Mouse (Mus musculus) lung, embryonic 14.5 days (tissue): ENCODE results near the gene Serpina11. TPM values are rescaled to one million over a fixed set of nuclear protein-coding genes. Genes with fewer than 3 reads are reported as not detected.
"Not testable (repeated sequence)": the region's sequence is repeated elsewhere in the genome, so short reads cannot be mapped to it uniquely, and the experiment has no call there.

Experiments used
- ATAC-seq: fragments of 200-750 bp; cut with Nextera tagmentation; 2 replicates; pipeline ENCODE4 v1.8.0; 2017; ENCODE audit warnings: mild to moderate bottlenecking, moderate TSS enrichment, moderate library complexity; ENCODE audit not compliant: insufficient read depth
- DNase-seq: peaks from one replicate; pipeline ENCODE4 v3.0.0-alpha.2; 2015
- H3K27ac ChIP-seq: fragments of 300-500 bp; sonication (generic); 2 replicates; pipeline ENCODE4 v1.5.1; 2014; ENCODE audit warnings: low read depth, mild to moderate bottlenecking, moderate library complexity
- H3K27me3 ChIP-seq: fragments of 300-500 bp; sonication (generic); 2 replicates; pipeline ENCODE4 v1.6.1; 2014; ENCODE audit warnings: low read length, control low read depth; ENCODE audit not compliant: insufficient read depth
- H3K36me3 ChIP-seq: fragments of 300-500 bp; sonication (generic); 2 replicates; pipeline ENCODE4 v1.6.1; 2014; ENCODE audit warnings: control low read depth; ENCODE audit not compliant: insufficient read depth
- H3K4me1 ChIP-seq: fragments of 300-500 bp; sonication (generic); 2 replicates; pipeline ENCODE4 v1.6.1; 2014; ENCODE audit warnings: antibody characterized with exemption, control low read depth; ENCODE audit not compliant: insufficient read depth
- H3K4me2 ChIP-seq: fragments of 300-500 bp; sonication (generic); 2 replicates; pipeline ENCODE4 v1.6.1; 2014; ENCODE audit warnings: mild to moderate bottlenecking
- H3K4me3 ChIP-seq: fragments of 300-500 bp; sonication (generic); 2 replicates; pipeline ENCODE4 v1.5.1; 2014; ENCODE audit warnings: low read depth, low read length
- H3K9ac ChIP-seq: fragments of 300-500 bp; sonication (generic); 2 replicates; pipeline ENCODE4 v1.6.1; 2014
- H3K9me3 ChIP-seq: fragments of 300-500 bp; sonication (generic); 2 replicates; pipeline ENCODE4 v1.6.1; 2016; ENCODE audit warnings: low read depth, low read length, control low read depth
- CTCF ChIP-seq: IDR thresholded peaks from 2 replicates; pipeline ENCODE4 v1.5.1; 2016; ENCODE audit warnings: antibody characterized with exemption, low read depth
- WGBS: fragments of 180-500 bp; shearing (Covaris S2); extraction: QIAGEN DNeasy Blood & Tissue Kit; methylation state at CpG from one replicate; pipeline ENCODE4 v1.1.7; 2014; 5-methylcytosine and 5-hydroxymethylcytosine counted together
- polyA plus RNA-seq: library from polyadenylated mRNA; unstranded; fragments of >200 nt; fragmentation: Nextera tagmentation; extraction: Ambion mirVana; gene quantifications from 2 replicates; pipeline ENCODE4 v1.2.1, GENCODE M21; 2014

The Serpina11 gene
- polyA plus RNA-seq, 1 experiment from 2014 or later = not detected

DNA sequence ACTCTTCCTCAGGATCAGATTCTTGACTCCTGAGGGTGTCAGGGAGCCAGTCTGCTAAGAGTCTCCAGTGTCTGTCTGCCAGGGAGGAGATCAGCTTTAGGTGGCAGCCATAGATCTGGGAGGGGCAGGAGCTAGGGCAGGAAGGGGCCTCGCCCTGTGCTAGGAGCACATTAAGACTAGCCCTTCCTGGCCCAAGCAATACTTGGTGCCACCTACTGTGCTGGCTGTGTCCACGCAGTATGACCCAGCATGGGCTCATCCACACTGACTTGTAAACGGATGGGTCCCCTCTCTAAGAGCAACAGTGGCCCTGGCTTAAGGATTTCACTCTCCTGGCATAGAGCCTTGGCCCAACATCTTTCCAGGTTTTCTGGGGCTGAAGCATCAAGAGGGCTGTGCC, 31.0 kb downstream of the Serpina11 start, which contains the start of gene Serpina1e:
Serpina1e (minus strand) TSS at position 178 of the 400 bp plus-strand sequence.
- H3K36me3 ChIP-seq = no peaks in the 10 kb centered on the region
- TF ChIP-seq CTCF = no peak
- no peak within 1 kb of the TSS for H3K27ac ChIP-seq
- no peak within 1 kb of the TSS for H3K9ac ChIP-seq
- no peaks in the 10 kb centered on the region for H3K9me3 ChIP-seq
- DNase-seq = no peak
- H3K4me2 ChIP-seq = no peak within 1 kb of the TSS
- no peak for ATAC-seq
- no peaks in the 10 kb centered on the region for H3K4me1 ChIP-seq
- H3K4me3 ChIP-seq = no peak within 1 kb of the TSS
- no peaks in the 10 kb centered on the region for H3K27me3 ChIP-seq
- 70% methylated on average over 3 of the region's 3 CpGs for WGBS

DNA sequence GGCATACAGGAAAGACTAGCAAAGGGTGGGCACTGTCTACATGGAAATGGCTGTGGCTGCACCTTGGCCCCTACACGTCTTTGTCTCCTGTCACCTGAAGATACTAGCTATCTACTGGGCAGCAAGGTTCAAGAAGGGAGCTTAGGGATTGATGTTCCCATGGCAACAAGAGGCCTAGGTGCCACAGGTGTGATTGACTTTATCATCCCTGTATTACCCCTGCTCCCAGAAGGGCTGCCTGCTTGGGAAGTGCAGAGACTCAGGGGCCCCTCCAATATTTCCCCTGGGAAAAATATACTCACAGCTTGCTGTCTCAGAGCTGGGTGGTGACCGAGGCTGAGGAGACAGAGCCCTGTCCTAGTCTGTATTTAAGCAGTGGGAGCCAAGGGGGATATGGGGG, 33.2 kb downstream of the Serpina11 start:
- ATAC-seq, H3K27me3 ChIP-seq, H3K36me3 ChIP-seq, H3K27ac ChIP-seq, H3K4me2 ChIP-seq, DNase-seq, H3K9ac ChIP-seq, H3K4me1 ChIP-seq, H3K4me3 ChIP-seq, H3K9me3 ChIP-seq: not testable (repeated sequence)
- 73% methylated on average over 2 of the region's 2 CpGs for WGBS

DNA sequence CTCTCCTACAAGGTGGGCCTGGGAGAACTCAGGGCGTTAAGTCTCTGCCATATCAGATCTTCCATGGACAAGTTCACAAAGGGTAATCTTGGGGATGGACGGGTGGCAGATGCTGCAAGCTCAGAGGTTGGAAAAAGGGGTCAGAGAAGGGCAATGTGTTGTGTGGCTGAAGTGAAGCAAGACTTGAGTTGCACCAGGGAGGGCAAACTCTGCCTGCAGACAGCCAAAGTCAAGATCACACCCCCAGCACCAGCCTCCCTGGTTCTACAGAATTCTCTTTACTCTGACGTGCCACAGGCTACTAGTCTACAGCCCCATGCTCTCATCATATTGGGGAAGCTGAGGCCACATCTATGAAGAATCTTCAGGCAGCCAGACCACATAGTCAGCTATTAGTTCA, 36.8 kb downstream of the Serpina11 start:
- not testable (repeated sequence) for H3K4me2 ChIP-seq, H3K27me3 ChIP-seq, H3K4me3 ChIP-seq, H3K9me3 ChIP-seq, H3K9ac ChIP-seq, DNase-seq, H3K36me3 ChIP-seq, H3K27ac ChIP-seq, ATAC-seq, H3K4me1 ChIP-seq
- 64% methylated on average over 3 of the region's 3 CpGs for WGBS

DNA sequence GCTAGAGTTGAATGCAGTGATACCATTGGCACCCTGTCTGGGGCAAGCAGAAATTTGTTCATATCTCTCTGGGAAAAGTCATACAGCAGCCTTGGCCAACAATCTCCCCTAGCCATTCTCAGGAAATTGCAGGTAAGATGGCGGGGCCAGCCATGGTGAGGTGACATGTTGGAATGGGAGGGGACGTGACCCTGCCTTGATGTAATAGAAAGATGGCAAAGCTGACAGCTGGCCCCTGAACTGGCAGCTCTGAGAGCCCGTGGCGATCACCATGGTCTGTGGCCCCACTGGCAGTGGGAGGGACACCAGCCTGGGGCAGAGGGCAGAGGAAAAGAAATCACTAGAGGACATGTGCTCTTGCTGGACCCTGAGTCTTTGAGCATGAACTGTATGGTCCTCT, 43.5 kb downstream of the Serpina11 start:
- ATAC-seq = no peak

More for the DNA sequence above, 43.5 kb downstream of the Serpina11 start:
- no peaks in the 10 kb centered on the region for H3K4me1 ChIP-seq
- H3K27ac ChIP-seq = no peak overlapping the region
- H3K4me2 ChIP-seq = no peak overlapping the region
- no peak overlapping the region for H3K9ac ChIP-seq
- no peak for DNase-seq
- no peak for TF ChIP-seq CTCF
- H3K4me3 ChIP-seq = no peak overlapping the region
- no peaks in the 10 kb centered on the region for H3K9me3 ChIP-seq
- no peaks in the 10 kb centered on the region for H3K27me3 ChIP-seq
- no peaks in the 10 kb centered on the region for H3K36me3 ChIP-seq
- WGBS = 76% methylated on average over 4 of the region's 4 CpGs

Other genes with a start within 250 kb of the Serpina11 start
- gene Serpina1d, start 216.4 kb downstream of the Serpina11 start, polyA plus RNA-seq = not detected in 2 replicates
- gene Serpina1b, start 159.6 kb downstream of the Serpina11 start, polyA plus RNA-seq = 0.39 TPM in 1 of 2 replicates, not detected in the other
- 0.24 TPM in 1 of 2 replicates, not detected in the other for gene Serpina1a, start 126.4 kb downstream of the Serpina11 start, polyA plus RNA-seq
- gene Serpina1c, start 85.1 kb downstream of the Serpina11 start, polyA plus RNA-seq = not detected in 2 replicates
- gene Serpina1e, start 31.0 kb downstream of the Serpina11 start, polyA plus RNA-seq = 0.16 TPM in 1 of 2 replicates, not detected in the other
- not detected in 2 replicates for gene Serpina9, start 23.8 kb upstream of the Serpina11 start, polyA plus RNA-seq
- not detected in 2 replicates for gene Serpina12, start 54.5 kb upstream of the Serpina11 start, polyA plus RNA-seq
- gene Serpina5, start 111.2 kb upstream of the Serpina11 start, polyA plus RNA-seq = not detected in 2 replicates
- not detected in 2 replicates for gene Serpina3a, start 122.8 kb upstream of the Serpina11 start, polyA plus RNA-seq
- gene Serpina3b, start 138.0 kb upstream of the Serpina11 start, polyA plus RNA-seq = not detected in 2 replicates
- gene Serpina3c, start 163.9 kb upstream of the Serpina11 start, polyA plus RNA-seq = not detected in 2 replicates
- gene Serpina3f, start 224.6 kb upstream of the Serpina11 start, polyA plus RNA-seq = 0.12 TPM in 1 of 2 replicates, not detected in the other
- gene Serpina3g, start 246.3 kb upstream of the Serpina11 start, polyA plus RNA-seq = 0.50 and 0.99 TPM in 2 replicates